Mouse (Mus musculus) midbrain, embryonic 11.5 days (tissue): ENCODE data around the gene Foxj3. TPM values are rescaled to one million over a fixed set of nuclear protein-coding genes. Genes with fewer than 3 reads are reported as not detected.

ENCODE experiments used
- ATAC-seq: fragments of 200-750 bp; cut with Nextera tagmentation; 2 replicates; pipeline ENCODE4 v1.8.0; 2017; ENCODE audit warnings: moderate TSS enrichment, moderate library complexity; ENCODE audit not compliant: low FRiP score
- DNase-seq: peaks from one replicate; pipeline ENCODE4 v3.0.0; 2015; ENCODE audit warnings: low spot score; ENCODE audit errors: missing footprints
- H3K27ac ChIP-seq: fragments of 300-500 bp; sonication (generic); 2 replicates; pipeline ENCODE4 v1.5.1; 2014; ENCODE audit warnings: low read depth, low read length
- H3K27me3 ChIP-seq: fragments of 300-500 bp; sonication (generic); 2 replicates; pipeline ENCODE4 v1.6.1; 2014; ENCODE audit warnings: mild to moderate bottlenecking, low read length, moderate library complexity, mixed read lengths; ENCODE audit not compliant: control insufficient read depth, insufficient read depth
- H3K36me3 ChIP-seq: fragments of 300-500 bp; sonication (generic); 2 replicates; pipeline ENCODE4 v1.6.1; 2014; ENCODE audit warnings: mild to moderate bottlenecking, low read length, moderate library complexity, mixed read lengths; ENCODE audit not compliant: control insufficient read depth, insufficient read depth
- H3K4me1 ChIP-seq: fragments of 300-500 bp; sonication (generic); 2 replicates; pipeline ENCODE4 v1.6.1; 2014; ENCODE audit warnings: low read length; ENCODE audit not compliant: control insufficient read depth, insufficient read depth
- H3K4me2 ChIP-seq: fragments of 300-500 bp; sonication (generic); 2 replicates; pipeline ENCODE4 v1.6.1; 2014; ENCODE audit warnings: mild to moderate bottlenecking, moderate library complexity
- H3K4me3 ChIP-seq: fragments of 300-500 bp; sonication (generic); 2 replicates; pipeline ENCODE4 v1.5.1; 2014; ENCODE audit warnings: low read depth, low read length
- H3K9ac ChIP-seq: fragments of 300-500 bp; sonication (generic); 2 replicates; pipeline ENCODE4 v1.6.1; 2014; ENCODE audit warnings: low read length
- H3K9me3 ChIP-seq: fragments of 300-500 bp; sonication (generic); 2 replicates; pipeline ENCODE4 v1.6.1; 2016; ENCODE audit warnings: low read length; ENCODE audit not compliant: control insufficient read depth
- WGBS: fragments of 180-500 bp; shearing (Covaris S2); extraction: QIAGEN DNeasy Blood & Tissue Kit; methylation state at CpG from one replicate; pipeline ENCODE4 v1.1.7; 2014; 5-methylcytosine and 5-hydroxymethylcytosine counted together
- polyA plus RNA-seq: library from polyadenylated mRNA; unstranded; fragments of >200 nt; fragmentation: Nextera tagmentation; extraction: Ambion mirVana; gene quantifications from 2 replicates; pipeline ENCODE4 v1.2.1, GENCODE M21; 2014

Foxj3 gene
- polyA plus RNA-seq, 1 experiment from 2014 or later: 20.0 TPM

- Histone ChIP-seq H3K4me2 (no peak overlapping the region), H3K27ac (no peak overlapping the region), H3K4me1 (no peaks in the 10 kb centered on the region), H3K36me3 (peaks cover 2% of the 10 kb centered on the region; the same call in 1 of the 2 replicates), H3K9me3 (no peaks in the 10 kb centered on the region), H3K27me3 (no peaks in the 10 kb centered on the region), H3K4me3 (no peak overlapping the region), H3K9ac (no peak overlapping the region)
- 85% methylated on average over 1 of the region's 1 CpGs for WGBS
- DNase-seq (no peak), ATAC-seq (no peak)
Observed at GRCm38 (mm10) chr4:119590027-119590426, 53.2 kb downstream of the Foxj3 start.

GRCm38 (mm10) chr4:119592479-119592878, 55.7 kb downstream of the Foxj3 start:
- Histone ChIP-seq H3K4me3 (no peak overlapping the region), H3K9me3 (no peaks in the 10 kb centered on the region), H3K4me2 (no peak overlapping the region), H3K4me1 (no peaks in the 10 kb centered on the region), H3K27me3 (no peaks in the 10 kb centered on the region), H3K9ac (no peak overlapping the region), H3K36me3 (peaks cover 2% of the 10 kb centered on the region; the same call in 1 of the 2 replicates), H3K27ac (no peak overlapping the region)
- WGBS: 64% methylated on average over 3 of the region's 3 CpGs
- ATAC-seq (no peak), DNase-seq (no peak)

- DNase-seq: peak; percentile 73
- Histone ChIP-seq H3K4me2 (no peak overlapping the region), H3K4me3 (no peak overlapping the region), H3K36me3 (no peaks in the 10 kb centered on the region), H3K27ac (no peak overlapping the region), H3K27me3 (no peaks in the 10 kb centered on the region), H3K9me3 (no peaks in the 10 kb centered on the region), H3K4me1 (no peaks in the 10 kb centered on the region), H3K9ac (no peak overlapping the region)
- ATAC-seq: no peak
- WGBS: 98% methylated on average over 14 of the region's 14 CpGs
Observed at GRCm38 (mm10) chr4:119594331-119594730, 57.5 kb downstream of the Foxj3 start.

GRCm38 (mm10) chr4:119599605-119600004, 62.8 kb downstream of the Foxj3 start:
- Histone ChIP-seq H3K27ac (no peak overlapping the region), H3K9me3 (no peaks in the 10 kb centered on the region), H3K4me1 (no peaks in the 10 kb centered on the region), H3K36me3 (no peaks in the 10 kb centered on the region), H3K4me3 (no peak overlapping the region), H3K9ac (no peak overlapping the region), H3K27me3 (no peaks in the 10 kb centered on the region), H3K4me2 (no peak overlapping the region)
- WGBS: 89% methylated on average over 1 of the region's 1 CpGs
- ATAC-seq: no peak
- no peak for DNase-seq

- ATAC-seq (no peak), DNase-seq (peak; percentile 35)
- Histone ChIP-seq H3K9me3 (no peaks in the 10 kb centered on the region), H3K4me1 (no peaks in the 10 kb centered on the region), H3K4me3 (no peak overlapping the region), H3K27me3 (no peaks in the 10 kb centered on the region), H3K4me2 (no peak overlapping the region), H3K36me3 (peaks cover 5% of the 10 kb centered on the region; the same call in 1 of the 2 replicates), H3K9ac (no peak overlapping the region), H3K27ac (no peak overlapping the region)
- 87% methylated on average over 1 of the region's 1 CpGs for WGBS
Observed at GRCm38 (mm10) chr4:119609488-119609887, 72.7 kb downstream of the Foxj3 start.

- no peak overlapping the region for H3K9ac ChIP-seq
- no peak overlapping the region for H3K4me2 ChIP-seq
- peak; percentile 81 for DNase-seq
- no peaks in the 10 kb centered on the region for H3K9me3 ChIP-seq
- 65% methylated on average over 1 of the region's 1 CpGs for WGBS
- ATAC-seq: no peak
- no peaks in the 10 kb centered on the region for H3K4me1 ChIP-seq
- no peaks in the 10 kb centered on the region for H3K27me3 ChIP-seq
- H3K4me3 ChIP-seq: no peak overlapping the region
- H3K36me3 ChIP-seq: no peaks in the 10 kb centered on the region
- no peak overlapping the region for H3K27ac ChIP-seq
Observed at GRCm38 (mm10) chr4:119614078-119614477, 77.3 kb downstream of the Foxj3 start.

GRCm38 (mm10) chr4:119614724-119615123, 77.9 kb downstream of the Foxj3 start:
- WGBS: 89% methylated on average over 4 of the region's 4 CpGs
- Histone ChIP-seq H3K27ac (no peak overlapping the region), H3K9ac (no peak overlapping the region), H3K4me1 (no peaks in the 10 kb centered on the region), H3K27me3 (no peaks in the 10 kb centered on the region), H3K9me3 (no peaks in the 10 kb centered on the region), H3K36me3 (no peaks in the 10 kb centered on the region), H3K4me2 (no peak overlapping the region), H3K4me3 (no peak overlapping the region)
- DNase-seq (peak; percentile 45), ATAC-seq (no peak)

- DNase-seq (peak; percentile 81), ATAC-seq (no peak)
- WGBS: 31% methylated on average over 7 of the region's 7 CpGs
- Histone ChIP-seq H3K9ac (no peak overlapping the region), H3K36me3 (0 out of 2 replicates have a peak, but pooled peaks cover 2% of the 10 kb centered on the region), H3K27me3 (no peaks in the 10 kb centered on the region), H3K9me3 (no peaks in the 10 kb centered on the region), H3K27ac (no peak overlapping the region), H3K4me2 (no peak overlapping the region), H3K4me1 (no peaks in the 10 kb centered on the region), H3K4me3 (no peak overlapping the region)
Observed at GRCm38 (mm10) chr4:119626081-119626645, 89.4 kb downstream of the Foxj3 start.

- Histone ChIP-seq H3K9ac (no peak overlapping the region), H3K36me3 (0 out of 2 replicates have a peak, but pooled peaks cover 2% of the 10 kb centered on the region), H3K27ac (no peak overlapping the region), H3K4me1 (no peaks in the 10 kb centered on the region), H3K4me3 (no peak overlapping the region), H3K27me3 (no peaks in the 10 kb centered on the region), H3K4me2 (no peak overlapping the region), H3K9me3 (no peaks in the 10 kb centered on the region)
- peak; percentile 79 for DNase-seq
- ATAC-seq: no peak
- WGBS: 78% methylated on average over 3 of the region's 3 CpGs
Observed at GRCm38 (mm10) chr4:119626876-119627275, 90.1 kb downstream of the Foxj3 start.
